Mouse (Mus musculus) hindbrain, embryonic 14.5 days (tissue): ENCODE data around the gene Dscam. TPM values are rescaled to one million over a fixed set of nuclear protein-coding genes. Genes with fewer than 3 reads are reported as not detected.

Experiments
- ATAC-seq: fragments of 200-750 bp; cut with Nextera tagmentation; 2 replicates; pipeline ENCODE4 v1.8.0; 2017; ENCODE audit warnings: moderate number of reproducible peaks, mild to moderate bottlenecking, moderate TSS enrichment, moderate library complexity; ENCODE audit not compliant: low FRiP score
- DNase-seq: peaks from one replicate; pipeline ENCODE4 v3.0.0-alpha.2; 2015; ENCODE audit warnings: low spot score
- H3K27ac ChIP-seq: fragments of 300-500 bp; sonication (generic); 2 replicates; pipeline ENCODE4 v1.5.1; 2014; ENCODE audit warnings: mild to moderate bottlenecking, moderate library complexity
- H3K27me3 ChIP-seq: fragments of 300-500 bp; sonication (generic); 2 replicates; pipeline ENCODE4 v1.6.1; 2014; ENCODE audit warnings: mild to moderate bottlenecking, low read length, mixed read lengths; ENCODE audit not compliant: control insufficient read depth, insufficient read depth
- H3K36me3 ChIP-seq: fragments of 300-500 bp; sonication (generic); replicated peaks from 2 replicates; pipeline ENCODE4 v1.6.1; 2014; ENCODE audit not compliant: control insufficient read depth, insufficient read depth
- H3K4me1 ChIP-seq: fragments of 300-500 bp; sonication (generic); replicated peaks from 2 replicates; pipeline ENCODE4 v1.6.1; 2014; ENCODE audit warnings: antibody characterized with exemption, low read length, mixed read lengths; ENCODE audit not compliant: control insufficient read depth, insufficient read depth
- H3K4me2 ChIP-seq: fragments of 300-500 bp; sonication (generic); replicated peaks from 2 replicates; pipeline ENCODE4 v1.6.1; 2014; ENCODE audit warnings: mild to moderate bottlenecking, moderate library complexity
- H3K4me3 ChIP-seq: fragments of 300-500 bp; sonication (generic); replicated peaks from 2 replicates; pipeline ENCODE4 v1.5.1; 2014; ENCODE audit warnings: mild to moderate bottlenecking, low read length
- H3K9ac ChIP-seq: fragments of 300-500 bp; sonication (generic); 2 replicates; pipeline ENCODE4 v1.6.1; 2014
- H3K9me3 ChIP-seq: fragments of 300-500 bp; sonication (generic); 2 replicates; pipeline ENCODE4 v1.6.1; 2016; ENCODE audit warnings: low read length; ENCODE audit not compliant: control insufficient read depth
- WGBS: fragments of 180-500 bp; shearing (Covaris S2); extraction: QIAGEN DNeasy Blood & Tissue Kit; methylation state at CpG from one replicate; pipeline ENCODE4 v1.1.7; 2014; 5-methylcytosine and 5-hydroxymethylcytosine counted together
- polyA plus RNA-seq: library from polyadenylated mRNA; unstranded; fragments of >200 nt; fragmentation: Nextera tagmentation; extraction: Ambion mirVana; gene quantifications from 2 replicates; pipeline ENCODE4 v1.2.1, GENCODE M21; 2014

Gene Dscam
- polyA plus RNA-seq, 1 experiment from 2014 or later = 17.1 TPM

GRCm38 (mm10) chr16:97083694-97084093 lies 86.9 kb downstream of the Dscam start:
- Histone ChIP-seq H3K27ac (no peak overlapping the region), H3K9ac (no peak overlapping the region), H3K27me3 (no peaks in the 10 kb centered on the region), H3K36me3 (no peaks in the 10 kb centered on the region), H3K4me2 (no peak overlapping the region), H3K4me1 (no peaks in the 10 kb centered on the region), H3K9me3 (no peaks in the 10 kb centered on the region), H3K4me3 (no peak overlapping the region)
- DNase-seq = no peak
- 43% methylated on average over 2 of the region's 2 CpGs for WGBS
- ATAC-seq = no peak

DNA sequence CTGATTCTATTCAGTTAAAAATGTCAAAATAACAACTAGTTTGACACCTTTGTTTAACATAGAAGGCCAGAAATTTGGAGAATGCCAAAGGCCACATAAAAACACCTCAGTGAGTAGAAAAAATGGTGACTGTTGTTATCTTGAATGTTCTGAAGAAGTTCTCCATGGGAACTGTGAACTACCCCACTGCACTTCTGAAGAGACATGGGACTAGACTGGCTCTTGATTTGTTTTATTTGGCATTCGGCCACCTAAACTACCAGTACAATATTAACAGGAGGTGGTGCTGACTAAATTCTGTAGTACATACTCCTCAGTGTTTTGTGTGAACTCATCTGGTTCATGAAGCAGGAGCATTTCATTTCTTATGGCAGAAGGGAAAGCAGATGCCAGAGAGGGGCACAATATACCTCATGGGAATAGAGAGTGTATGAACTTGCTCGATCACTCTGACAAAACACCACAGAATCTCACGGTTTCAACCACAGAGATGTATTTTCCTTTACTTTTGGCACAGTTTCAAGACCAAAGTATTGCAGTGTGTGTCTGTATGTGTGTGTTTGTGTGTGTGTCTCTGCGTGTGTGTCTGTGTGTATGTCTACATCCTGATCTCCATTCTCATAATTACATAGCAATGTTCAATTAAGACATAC lies 94.5 kb downstream of the Dscam start:
- WGBS = 80% methylated on average over 4 of the region's 4 CpGs
- ATAC-seq = no peak
- Histone ChIP-seq H3K9me3 (no peaks in the 10 kb centered on the region), H3K36me3 (no peaks in the 10 kb centered on the region), H3K27ac (no peak overlapping the region), H3K27me3 (no peaks in the 10 kb centered on the region), H3K9ac (no peak overlapping the region), H3K4me3 (no peak overlapping the region), H3K4me2 (no peak overlapping the region), H3K4me1 (peaks cover 5% of the 10 kb centered on the region; the same call in 1 of the 2 replicates)
- no peak for DNase-seq

DNA sequence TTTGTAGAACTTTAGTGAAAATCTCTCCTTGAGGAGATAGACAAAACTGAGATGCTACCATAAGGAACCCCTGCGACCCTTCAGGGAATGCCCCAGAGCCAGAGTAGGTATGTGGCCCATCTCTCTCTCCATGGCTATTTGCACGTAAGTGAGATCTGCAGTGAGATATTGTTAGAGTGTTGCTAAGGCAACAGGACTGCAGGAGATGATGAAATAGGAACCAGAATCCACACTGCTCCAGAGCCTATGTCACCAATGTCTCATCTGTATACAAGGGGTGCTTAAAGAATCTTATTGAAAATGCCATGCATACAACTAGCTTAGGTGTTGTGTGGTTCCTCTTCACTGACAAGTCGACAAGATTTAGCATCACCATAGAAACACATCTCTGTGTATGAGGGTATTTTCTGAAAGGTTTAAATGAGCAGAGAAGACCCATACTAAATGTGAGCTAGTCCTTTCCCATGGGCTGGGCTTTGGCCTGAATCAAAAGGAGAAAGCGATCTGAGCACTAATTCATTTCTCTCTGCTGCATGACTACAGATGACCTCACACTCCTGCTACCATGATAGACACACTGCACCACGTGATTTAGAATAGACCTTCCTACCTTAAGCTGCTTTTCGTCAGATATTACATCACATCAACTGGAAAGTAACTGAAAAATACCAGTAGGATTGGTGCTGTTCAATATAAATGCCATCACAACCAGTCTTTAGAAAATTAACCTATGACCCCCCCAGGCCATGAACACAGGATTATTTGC lies 95.2 kb downstream of the Dscam start:
- Histone ChIP-seq H3K4me2 (no peak overlapping the region), H3K9ac (no peak overlapping the region), H3K9me3 (no peaks in the 10 kb centered on the region), H3K4me1 (peaks cover 5% of the 10 kb centered on the region; the same call in 1 of the 2 replicates), H3K36me3 (no peaks in the 10 kb centered on the region), H3K4me3 (no peak overlapping the region), H3K27me3 (no peaks in the 10 kb centered on the region), H3K27ac (no peak overlapping the region)
- 70% methylated on average over 6 of the region's 6 CpGs for WGBS
- no peak for ATAC-seq
- DNase-seq = no peak

- ATAC-seq (no peak), DNase-seq (no peak)
- no peaks in the 10 kb centered on the region for H3K27me3 ChIP-seq
- no peak overlapping the region for H3K4me2 ChIP-seq
- H3K9ac ChIP-seq = no peak overlapping the region
- no peak overlapping the region for H3K27ac ChIP-seq
- 100% methylated on average over 1 of the region's 1 CpGs for WGBS
- no peaks in the 10 kb centered on the region for H3K9me3 ChIP-seq
- H3K36me3 ChIP-seq = no peaks in the 10 kb centered on the region
- H3K4me3 ChIP-seq = no peak overlapping the region
- H3K4me1 ChIP-seq = peaks cover 5% of the 10 kb centered on the region; the same call in 1 of the 2 replicates
Measured at GRCm38 (mm10) chr16:97073847-97074246, 96.7 kb downstream of the Dscam start.

GRCm38 (mm10) chr16:97072624-97073023 lies 97.9 kb downstream of the Dscam start:
- peaks cover 5% of the 10 kb centered on the region; the same call in 1 of the 2 replicates for H3K4me1 ChIP-seq
- no peak for ATAC-seq
- no peaks in the 10 kb centered on the region for H3K9me3 ChIP-seq
- no peaks in the 10 kb centered on the region for H3K36me3 ChIP-seq
- 87% methylated on average over 2 of the region's 2 CpGs for WGBS
- H3K27ac ChIP-seq = no peak overlapping the region
- no peaks in the 10 kb centered on the region for H3K27me3 ChIP-seq
- no peak overlapping the region for H3K4me2 ChIP-seq
- no peak for DNase-seq
- H3K4me3 ChIP-seq = no peak overlapping the region
- no peak overlapping the region for H3K9ac ChIP-seq

GRCm38 (mm10) chr16:97066856-97067255 lies 103.7 kb downstream of the Dscam start:
- WGBS = 60% methylated on average over 4 of the region's 4 CpGs

DNA sequence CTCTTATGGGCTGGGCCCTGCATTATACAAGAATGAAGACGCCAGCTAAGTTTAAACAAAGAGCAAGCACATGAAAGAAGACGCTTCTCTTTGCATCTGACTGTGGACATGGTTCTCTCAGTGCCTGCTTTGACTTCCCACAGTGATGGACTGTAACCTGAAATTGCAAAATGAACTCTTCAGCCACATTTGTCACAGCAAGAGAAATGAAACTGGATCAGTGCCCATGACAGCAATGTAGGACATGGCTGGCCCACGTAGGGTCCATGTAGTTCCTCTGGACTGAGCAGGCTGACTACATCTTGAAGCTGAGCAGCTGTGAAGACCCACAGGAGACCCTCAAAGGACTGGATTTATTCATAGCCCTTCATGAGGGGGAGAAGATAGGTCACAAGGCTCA lies 108.3 kb downstream of the Dscam start:
- Histone ChIP-seq H3K4me3 (no peak overlapping the region), H3K36me3 (no peaks in the 10 kb centered on the region), H3K4me1 (no peaks in the 10 kb centered on the region), H3K9ac (no peak overlapping the region), H3K27me3 (no peaks in the 10 kb centered on the region), H3K27ac (no peak overlapping the region), H3K4me2 (no peak overlapping the region), H3K9me3 (no peaks in the 10 kb centered on the region)
- DNase-seq (no peak), ATAC-seq (no peak)
- 84% methylated on average over 3 of the region's 3 CpGs for WGBS

More at GRCm38 (mm10) chr16:97066856-97067255, 103.7 kb downstream of the Dscam start:
- Histone ChIP-seq H3K4me3 (no peak overlapping the region), H3K4me1 (no peaks in the 10 kb centered on the region), H3K27me3 (no peaks in the 10 kb centered on the region), H3K9ac (no peak overlapping the region), H3K27ac (no peak overlapping the region), H3K36me3 (no peaks in the 10 kb centered on the region), H3K9me3 (no peaks in the 10 kb centered on the region), H3K4me2 (no peak overlapping the region)
- no peak for DNase-seq
- no peak for ATAC-seq

DNA sequence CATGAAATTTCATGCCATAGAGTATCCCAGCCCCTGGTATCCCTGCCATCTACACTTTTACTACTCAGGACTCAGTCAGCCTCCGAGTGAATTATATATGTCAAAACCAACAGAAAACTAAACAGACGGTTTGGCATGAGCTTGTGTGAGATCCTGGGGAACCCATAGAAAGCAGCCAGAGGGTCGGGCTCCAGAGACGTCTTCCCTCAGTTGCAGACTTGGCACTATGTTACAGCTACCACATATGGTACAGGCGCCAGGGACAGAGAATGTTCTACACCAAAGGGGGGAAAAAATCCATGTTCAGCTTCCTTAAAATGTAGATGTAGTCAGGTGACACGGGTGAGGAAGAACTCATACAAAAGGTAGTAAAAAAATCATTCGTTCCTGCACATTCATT lies 109.2 kb downstream of the Dscam start:
- WGBS = 91% methylated on average over 7 of the region's 7 CpGs

GRCm38 (mm10) chr16:97060736-97061135 lies 109.8 kb downstream of the Dscam start:
- no peak overlapping the region for H3K4me2 ChIP-seq
- no peak for DNase-seq
- no peak overlapping the region for H3K4me3 ChIP-seq
- no peaks in the 10 kb centered on the region for H3K9me3 ChIP-seq
- H3K27ac ChIP-seq = no peak overlapping the region
- 0 out of 2 replicates have a peak, but pooled peaks cover 3% of the 10 kb centered on the region for H3K36me3 ChIP-seq
- no peak overlapping the region for H3K9ac ChIP-seq
- no peaks in the 10 kb centered on the region for H3K27me3 ChIP-seq
- no peaks in the 10 kb centered on the region for H3K4me1 ChIP-seq
- no peak for ATAC-seq

More for the DNA sequence above, 109.2 kb downstream of the Dscam start:
- no peak overlapping the region for H3K27ac ChIP-seq
- H3K4me2 ChIP-seq = no peak overlapping the region
- DNase-seq (no peak), ATAC-seq (no peak)
- H3K27me3 ChIP-seq = no peaks in the 10 kb centered on the region
- no peaks in the 10 kb centered on the region for H3K36me3 ChIP-seq
- no peaks in the 10 kb centered on the region for H3K9me3 ChIP-seq
- no peak overlapping the region for H3K9ac ChIP-seq
- H3K4me1 ChIP-seq = no peaks in the 10 kb centered on the region
- no peak overlapping the region for H3K4me3 ChIP-seq
